ENCODE assay signal across 17 mouse cellular contexts in the genomic region with DNA sequence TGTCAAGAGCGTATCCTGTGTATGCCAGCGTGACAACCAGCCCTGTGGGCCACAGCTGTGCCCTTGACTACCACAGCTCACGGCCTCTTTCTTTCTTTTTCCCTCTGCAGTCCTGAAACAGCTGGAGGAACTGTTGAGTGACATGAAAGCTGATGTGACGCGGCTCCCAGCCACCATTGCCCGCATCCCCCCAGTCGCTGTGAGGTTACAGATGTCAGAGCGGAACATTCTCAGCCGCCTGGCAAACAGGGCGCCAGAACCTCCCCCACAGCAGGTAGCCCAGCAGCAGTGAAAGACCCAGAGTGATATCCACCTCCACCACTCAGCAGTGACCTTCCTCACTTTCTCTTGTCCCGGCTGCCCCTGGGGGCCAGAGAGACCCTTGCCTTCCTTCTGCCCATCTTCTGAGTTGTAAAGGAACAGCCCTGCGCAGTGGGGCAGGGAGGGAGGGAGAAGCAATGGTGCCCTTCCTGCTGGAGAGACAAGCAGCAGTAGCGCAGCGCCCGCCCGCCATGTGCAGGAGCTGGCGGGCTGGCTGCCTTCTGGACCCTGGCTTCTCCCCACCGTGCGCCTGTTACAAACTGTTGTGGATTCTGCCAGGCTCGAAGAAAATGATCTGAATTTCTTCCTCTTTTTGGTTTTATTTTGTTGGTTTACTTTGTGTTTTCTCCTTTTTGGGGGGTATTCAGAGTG. TPM values are rescaled to one million over a fixed set of nuclear protein-coding genes. Genes with fewer than 3 reads are reported as not detected.
DNase-seq lines count a peak whose midpoint lies in the region; ATAC-seq lines count a peak whose summit lies in the region.
"Had no signal": no experiment of that assay in that cellular context is flagged by ENCODE, and none has a peak within 500 bp of the region (broad histone marks: within the 10 kb centered on the region; RNA-seq: fewer than 3 reads in every experiment).

No protein-coding gene starts in this region.

- H3K9me3 ChIP-seq in heart, embryonic 10.5 days: no peaks in the 10 kb centered on the region
- no peaks in the 10 kb centered on the region for H3K9me3 ChIP-seq in heart, embryonic 11.5 days (replicated peaks; ENCODE audit: control insufficient read depth, low read length)
- no peaks in the 10 kb centered on the region for H3K9me3 ChIP-seq in neural tube, embryonic 14.5 days (ENCODE audit: control insufficient read depth, low read length)
- H3K9me3 ChIP-seq in midbrain, embryonic 13.5 days: no peaks in the 10 kb centered on the region
- H3K9me3 ChIP-seq: embryonic facial prominence, embryonic 12.5 days had no signal

- 0 out of 2 replicates have a peak overlapping the region, but pooled peaks have one; percentile 8 for H3K4me3 ChIP-seq in heart, embryonic 10.5 days
- H3K4me3 ChIP-seq in heart, embryonic 11.5 days (ENCODE audit: low read depth, low read length): no peak overlapping the region
- no peak overlapping the region for H3K4me3 ChIP-seq in neural tube, embryonic 14.5 days (ENCODE audit: low read depth, low read length)
- no peak overlapping the region for H3K4me3 ChIP-seq in midbrain, embryonic 13.5 days (replicated peaks)
- H3K4me3 ChIP-seq: embryonic facial prominence, embryonic 12.5 days; left cerebral cortex, adult 2 months had no signal

- 82% methylated on average over 20 of the region's 20 CpGs for WGBS in heart, embryonic 10.5 days
- 86% methylated on average over 20 of the region's 20 CpGs for WGBS in heart, embryonic 11.5 days (ENCODE audit: insufficient replicate concordance)
- WGBS in neural tube, embryonic 14.5 days: 87% methylated on average over 20 of the region's 20 CpGs
- WGBS in midbrain, embryonic 13.5 days: 86% methylated on average over 20 of the region's 20 CpGs

- H3K4me2 ChIP-seq in heart, embryonic 11.5 days: no peak overlapping the region
- no peak overlapping the region for H3K4me2 ChIP-seq in neural tube, embryonic 14.5 days (ENCODE audit: low read depth, low read length)
- no peak overlapping the region for H3K4me2 ChIP-seq in midbrain, embryonic 13.5 days (replicated peaks)
- H3K4me2 ChIP-seq: embryonic facial prominence, embryonic 12.5 days had no signal

- H3K4me1 ChIP-seq in heart, embryonic 10.5 days: peaks cover 11% of the 10 kb centered on the region
- no peaks in the 10 kb centered on the region; the same call in 1 of the 2 replicates for H3K4me1 ChIP-seq in heart, embryonic 11.5 days (ENCODE audit: control insufficient read depth, insufficient read depth, low read length)
- peaks cover 5% of the 10 kb centered on the region; the same call in 1 of the 2 replicates for H3K4me1 ChIP-seq in neural tube, embryonic 14.5 days (ENCODE audit: control insufficient read depth, insufficient read depth, low read length)
- H3K4me1 ChIP-seq in midbrain, embryonic 13.5 days (replicated peaks): peaks cover 21% of the 10 kb centered on the region

- DNase-seq in heart, embryonic 10.5 days (ENCODE audit: low spot score): peak; percentile 72
- no peak for DNase-seq in neural tube, embryonic 10.5 days (ENCODE audit: extremely low spot score, low spot score)
- DNase-seq in ZHBTc4 (ENCODE audit: low read depth, low spot score): peak; percentile 65
- DNase-seq in thymus, postnatal 4 days: peak; percentile 50
- no peak for DNase-seq in gastrocnemius, postnatal 25 days
- DNase-seq: adrenal gland, postnatal 14 days; cerebellum, adult 2 months; kidney, adult 11 months; kidney, postnatal 14 days; lung, postnatal 14 days had no signal

- H3K36me3 ChIP-seq in heart, embryonic 10.5 days: peaks cover 75% of the 10 kb centered on the region
- peaks cover 40% of the 10 kb centered on the region for H3K36me3 ChIP-seq in heart, embryonic 11.5 days (ENCODE audit: control insufficient read depth, insufficient read depth, low read length)
- peaks cover 57% of the 10 kb centered on the region for H3K36me3 ChIP-seq in neural tube, embryonic 14.5 days (ENCODE audit: control insufficient read depth, insufficient read depth, low read length)
- H3K36me3 ChIP-seq in midbrain, embryonic 13.5 days: peaks cover 72% of the 10 kb centered on the region

- ATAC-seq in heart, embryonic 11.5 days (replicated peaks; ENCODE audit: insufficient number of reproducible peaks, low FRiP score, low TSS enrichment): no peak
- ATAC-seq in neural tube, embryonic 14.5 days (ENCODE audit: low read depth): no peak
- no peak for ATAC-seq in midbrain, embryonic 13.5 days
- ATAC-seq: activated CD4-positive, CD25-positive, alpha-beta regulatory T cell, adult 4 months; hindbrain, postnatal 0 days had no signal

- H3K27me3 ChIP-seq in heart, embryonic 10.5 days (ENCODE audit: insufficient read depth, poor library complexity, severe bottlenecking): no peaks in the 10 kb centered on the region
- no peaks in the 10 kb centered on the region for H3K27me3 ChIP-seq in heart, embryonic 11.5 days (ENCODE audit: control insufficient read depth, insufficient read depth, low read length)
- no peaks in the 10 kb centered on the region for H3K27me3 ChIP-seq in neural tube, embryonic 14.5 days (ENCODE audit: control insufficient read depth, insufficient read depth, low read length)
- H3K27me3 ChIP-seq in midbrain, embryonic 13.5 days: no peaks in the 10 kb centered on the region
- H3K27me3 ChIP-seq: embryonic facial prominence, embryonic 12.5 days had no signal

- H3K9ac ChIP-seq in heart, embryonic 11.5 days (ENCODE audit: low read depth, low read length): no peak overlapping the region
- 0 out of 2 replicates have a peak overlapping the region, but pooled peaks have one; percentile 11 for H3K9ac ChIP-seq in neural tube, embryonic 14.5 days (replicated peaks; ENCODE audit: low read depth, low read length)
- H3K9ac ChIP-seq in midbrain, embryonic 13.5 days (replicated peaks): no peak overlapping the region
- H3K9ac ChIP-seq: embryonic facial prominence, embryonic 12.5 days had no signal

- no peak overlapping the region for H3K27ac ChIP-seq in heart, embryonic 10.5 days
- no peak overlapping the region for H3K27ac ChIP-seq in heart, embryonic 11.5 days (ENCODE audit: low read depth, low read length)
- no peak overlapping the region for H3K27ac ChIP-seq in neural tube, embryonic 14.5 days (ENCODE audit: low read depth, low read length)
- no peak overlapping the region for H3K27ac ChIP-seq in midbrain, embryonic 13.5 days
- H3K27ac ChIP-seq: embryonic facial prominence, embryonic 12.5 days; hindbrain, postnatal 0 days; left cerebral cortex, adult 2 months had no signal

RNA-seq across cellular contexts. Expression of gene Nop2, which starts 1.9 kb away (rescaled TPM):
- 73.2 and 92.7 TPM in 2 replicates for polyA plus RNA-seq in heart, embryonic 10.5 days (2016; fragmentation: Nextera tagmentation; extraction: Ambion mirVana)
- 50.7 and 52.9 TPM in 2 replicates for polyA plus RNA-seq in heart, embryonic 11.5 days (2014; fragmentation: Nextera tagmentation; extraction: Ambion mirVana)
- 45.0 and 49.6 TPM in 2 replicates for polyA plus RNA-seq in neural tube, embryonic 14.5 days (2014; fragmentation: Nextera tagmentation; extraction: Ambion mirVana)
- total RNA-seq in gastrocnemius, postnatal 25 days (2021): 10 to 100 TPM; 14.6 to 18.6 TPM
- polyA plus RNA-seq in midbrain, embryonic 13.5 days (2015; fragmentation: Nextera tagmentation; extraction: Ambion mirVana): 43.2 and 45.9 TPM in 2 replicates

RNA-seq across cellular contexts. Expression of gene Iffo1, which starts 15.2 kb away (rescaled TPM):
- polyA plus RNA-seq in heart, embryonic 10.5 days (2016; fragmentation: Nextera tagmentation; extraction: Ambion mirVana): 11.7 and 11.9 TPM in 2 replicates
- 6.7 and 11.0 TPM in 2 replicates for polyA plus RNA-seq in heart, embryonic 11.5 days (2014; fragmentation: Nextera tagmentation; extraction: Ambion mirVana)
- polyA plus RNA-seq in neural tube, embryonic 14.5 days (2014; fragmentation: Nextera tagmentation; extraction: Ambion mirVana): 18.3 and 18.5 TPM in 2 replicates
- 10 to 100 TPM; 12.4 to 15.3 TPM for total RNA-seq in gastrocnemius, postnatal 25 days (2021)
- polyA plus RNA-seq in midbrain, embryonic 13.5 days (2015; fragmentation: Nextera tagmentation; extraction: Ambion mirVana): 14.9 and 19.3 TPM in 2 replicates

RNA-seq across cellular contexts. Expression of gene Chd4, which starts 34.1 kb away (rescaled TPM):
- 75.0 and 88.6 TPM in 2 replicates for polyA plus RNA-seq in heart, embryonic 10.5 days (2016; fragmentation: Nextera tagmentation; extraction: Ambion mirVana)
- polyA plus RNA-seq in heart, embryonic 11.5 days (2014; fragmentation: Nextera tagmentation; extraction: Ambion mirVana): 64.4 and 67.8 TPM in 2 replicates
- polyA plus RNA-seq in neural tube, embryonic 14.5 days (2014; fragmentation: Nextera tagmentation; extraction: Ambion mirVana): 72.1 and 82.2 TPM in 2 replicates
- 10 to 100 TPM; 67.8 to 72.6 TPM for total RNA-seq in gastrocnemius, postnatal 25 days (2021)
- 133 and 138 TPM in 2 replicates for polyA plus RNA-seq in midbrain, embryonic 13.5 days (2015; fragmentation: Nextera tagmentation; extraction: Ambion mirVana)

RNA-seq across cellular contexts. Expression of gene Gapdh, which starts 36.4 kb away (rescaled TPM):
- 3,676 and 4,272 TPM in 2 replicates for polyA plus RNA-seq in heart, embryonic 10.5 days (2016; fragmentation: Nextera tagmentation; extraction: Ambion mirVana)
- 4,443 and 4,472 TPM in 2 replicates for polyA plus RNA-seq in heart, embryonic 11.5 days (2014; fragmentation: Nextera tagmentation; extraction: Ambion mirVana)
- 1,265 and 1,492 TPM in 2 replicates for polyA plus RNA-seq in neural tube, embryonic 14.5 days (2014; fragmentation: Nextera tagmentation; extraction: Ambion mirVana)
- total RNA-seq in gastrocnemius, postnatal 25 days (2021): over 10,000 TPM; 11,297 to 11,631 TPM
- 1,484 and 1,546 TPM in 2 replicates for polyA plus RNA-seq in midbrain, embryonic 13.5 days (2015; fragmentation: Nextera tagmentation; extraction: Ambion mirVana)

Comparison
In these comparisons a context has a peak if more than half of its experiments do, and no peak if none do; other contexts are left out.
1. DNase-seq: peak in heart, embryonic 10.5 days (single experiment), ZHBTc4 (single experiment) and thymus, postnatal 4 days (single experiment); none in neural tube, embryonic 10.5 days (single experiment) and gastrocnemius, postnatal 25 days (single experiment).